Mouse (Mus musculus): Measurements from ENCODE around the gene Arhgap10. TPM values are rescaled to one million over a fixed set of nuclear protein-coding genes. Genes with fewer than 3 reads are reported as not detected.

Gene Arhgap10
- polyA plus RNA-seq, 1 experiment, result 7.2 TPM

- H3K27me3 ChIP-seq (ENCODE audit: control insufficient read depth, insufficient read depth, low read length), result no peaks in the 10 kb centered on the region
- TF ChIP-seq CTCF (IDR thresholded peaks at IDR 0.05; ENCODE audit: control insufficient read depth, insufficient read depth, insufficient replicate concordance, low read depth, low read length) (no peak), POLR2A (IDR thresholded peaks at IDR 0.05; ENCODE audit: control insufficient read depth, low read depth, low read length) (no peak)
- H3K4me3 ChIP-seq (ENCODE audit: control insufficient read depth, low read depth, low read length), result no peak overlapping the region
- no peak overlapping the region for H3K27ac ChIP-seq (ENCODE audit: control insufficient read depth, insufficient read depth, low read depth, low read length)
- no peaks in the 10 kb centered on the region for H3K36me3 ChIP-seq (ENCODE audit: control insufficient read depth, insufficient read depth, low read length)
- no peaks in the 10 kb centered on the region for H3K4me1 ChIP-seq (ENCODE audit: control insufficient read depth, insufficient read depth, low read length)
Measured at GRCm38 (mm10) chr8:77453836-77454235, 63.9 kb downstream of the Arhgap10 start.

- no peaks in the 10 kb centered on the region for H3K4me1 ChIP-seq (ENCODE audit: control insufficient read depth, insufficient read depth, low read length)
- no peak for TF ChIP-seq CTCF (IDR thresholded peaks at IDR 0.05; ENCODE audit: control insufficient read depth, insufficient read depth, insufficient replicate concordance, low read depth, low read length)
- no peak for TF ChIP-seq POLR2A (IDR thresholded peaks at IDR 0.05; ENCODE audit: control insufficient read depth, low read depth, low read length)
- H3K36me3 ChIP-seq (ENCODE audit: control insufficient read depth, insufficient read depth, low read length), result no peaks in the 10 kb centered on the region
- H3K27me3 ChIP-seq (ENCODE audit: control insufficient read depth, insufficient read depth, low read length), result no peaks in the 10 kb centered on the region
- no peak overlapping the region for H3K27ac ChIP-seq (ENCODE audit: control insufficient read depth, insufficient read depth, low read depth, low read length)
- H3K4me3 ChIP-seq (ENCODE audit: control insufficient read depth, low read depth, low read length), result no peak overlapping the region
Measured at GRCm38 (mm10) chr8:77451466-77452382, 66.0 kb downstream of the Arhgap10 start.

DNA sequence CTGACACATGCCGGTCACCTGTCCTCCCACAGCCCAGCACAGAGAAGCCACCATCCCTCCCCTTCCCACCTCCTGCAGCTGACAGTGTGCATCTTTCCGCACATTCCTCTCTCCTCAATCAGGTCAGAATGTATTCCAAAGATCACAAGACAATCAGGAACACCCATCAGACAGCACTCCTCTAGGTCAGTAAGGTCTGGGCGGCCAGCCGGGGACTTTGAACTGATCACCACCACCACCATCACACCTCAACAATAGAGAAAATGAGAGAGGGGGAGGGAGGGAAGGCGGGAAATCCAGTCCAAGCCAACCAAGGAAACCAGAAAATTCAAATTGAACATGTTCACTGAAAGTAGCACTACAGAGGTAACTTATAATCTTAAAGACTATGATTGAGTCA, 66.7 kb downstream of the Arhgap10 start:
- Histone ChIP-seq H3K4me1 (ENCODE audit: control insufficient read depth, insufficient read depth, low read length) (no peaks in the 10 kb centered on the region), H3K27me3 (ENCODE audit: control insufficient read depth, insufficient read depth, low read length) (no peaks in the 10 kb centered on the region), H3K27ac (ENCODE audit: control insufficient read depth, insufficient read depth, low read depth, low read length) (no peak overlapping the region), H3K4me3 (ENCODE audit: control insufficient read depth, low read depth, low read length) (no peak overlapping the region), H3K36me3 (ENCODE audit: control insufficient read depth, insufficient read depth, low read length) (no peaks in the 10 kb centered on the region)
- TF ChIP-seq CTCF (IDR thresholded peaks at IDR 0.05; ENCODE audit: control insufficient read depth, insufficient read depth, insufficient replicate concordance, low read depth, low read length), result no peak
- TF ChIP-seq POLR2A (IDR thresholded peaks at IDR 0.05; ENCODE audit: control insufficient read depth, low read depth, low read length), result no peak

DNA sequence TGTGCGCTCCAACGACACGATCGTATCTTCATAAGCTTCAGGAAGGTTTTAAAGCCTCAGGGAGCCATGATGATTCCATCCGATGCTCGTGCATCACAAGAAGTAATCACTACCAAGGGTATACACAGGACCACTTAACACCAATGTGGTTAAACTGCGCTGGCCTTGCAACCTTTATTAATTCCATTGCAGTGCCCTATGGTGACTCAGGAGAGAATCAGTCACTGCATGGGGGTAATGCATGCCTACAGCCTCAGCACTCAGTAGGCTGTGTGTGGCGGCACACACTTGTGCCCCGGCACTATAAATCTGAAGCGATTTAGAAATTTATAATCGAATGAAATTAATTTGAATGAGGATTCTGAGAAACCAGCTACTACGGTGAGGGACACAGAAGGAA, 71.5 kb downstream of the Arhgap10 start:
- no peaks in the 10 kb centered on the region for H3K4me1 ChIP-seq (ENCODE audit: control insufficient read depth, insufficient read depth, low read length)
- no peak overlapping the region for H3K27ac ChIP-seq (ENCODE audit: control insufficient read depth, insufficient read depth, low read depth, low read length)
- no peaks in the 10 kb centered on the region for H3K27me3 ChIP-seq (ENCODE audit: control insufficient read depth, insufficient read depth, low read length)
- no peaks in the 10 kb centered on the region for H3K36me3 ChIP-seq (ENCODE audit: control insufficient read depth, insufficient read depth, low read length)
- H3K4me3 ChIP-seq (ENCODE audit: control insufficient read depth, low read depth, low read length), result no peak overlapping the region
- TF ChIP-seq CTCF (IDR thresholded peaks at IDR 0.05; ENCODE audit: control insufficient read depth, insufficient read depth, insufficient replicate concordance, low read depth, low read length), result no peak
- TF ChIP-seq POLR2A (IDR thresholded peaks at IDR 0.05; ENCODE audit: control insufficient read depth, low read depth, low read length), result no peak

GRCm38 (mm10) chr8:77445642-77446041, 72.1 kb downstream of the Arhgap10 start:
- peaks cover 4% of the 10 kb centered on the region for H3K4me1 ChIP-seq (ENCODE audit: control insufficient read depth, insufficient read depth, low read length)
- H3K27me3 ChIP-seq (ENCODE audit: control insufficient read depth, insufficient read depth, low read length), result no peaks in the 10 kb centered on the region
- no peak overlapping the region for H3K27ac ChIP-seq (ENCODE audit: control insufficient read depth, insufficient read depth, low read depth, low read length)
- H3K36me3 ChIP-seq (ENCODE audit: control insufficient read depth, insufficient read depth, low read length), result no peaks in the 10 kb centered on the region
- H3K4me3 ChIP-seq (ENCODE audit: control insufficient read depth, low read depth, low read length), result no peak overlapping the region
- TF ChIP-seq POLR2A (IDR thresholded peaks at IDR 0.05; ENCODE audit: control insufficient read depth, low read depth, low read length) (no peak), CTCF (IDR thresholded peaks at IDR 0.05; ENCODE audit: control insufficient read depth, insufficient read depth, insufficient replicate concordance, low read depth, low read length) (no peak)

GRCm38 (mm10) chr8:77444166-77444870, 73.4 kb downstream of the Arhgap10 start:
- Histone ChIP-seq H3K4me3 (ENCODE audit: control insufficient read depth, low read depth, low read length) (no peak overlapping the region), H3K36me3 (ENCODE audit: control insufficient read depth, insufficient read depth, low read length) (no peaks in the 10 kb centered on the region), H3K27me3 (ENCODE audit: control insufficient read depth, insufficient read depth, low read length) (no peaks in the 10 kb centered on the region), H3K4me1 (ENCODE audit: control insufficient read depth, insufficient read depth, low read length) (peaks cover 6% of the 10 kb centered on the region), H3K27ac (ENCODE audit: control insufficient read depth, insufficient read depth, low read depth, low read length) (no peak overlapping the region; the same call in 1 of the 2 replicates)
- TF ChIP-seq CTCF (IDR thresholded peaks at IDR 0.05; ENCODE audit: control insufficient read depth, insufficient read depth, insufficient replicate concordance, low read depth, low read length), result no peak
- TF ChIP-seq POLR2A (IDR thresholded peaks at IDR 0.05; ENCODE audit: control insufficient read depth, low read depth, low read length), result no peak

- Histone ChIP-seq H3K27me3 (ENCODE audit: control insufficient read depth, insufficient read depth, low read length) (no peaks in the 10 kb centered on the region), H3K36me3 (ENCODE audit: control insufficient read depth, insufficient read depth, low read length) (no peaks in the 10 kb centered on the region), H3K27ac (ENCODE audit: control insufficient read depth, insufficient read depth, low read depth, low read length) (no peak overlapping the region), H3K4me3 (ENCODE audit: control insufficient read depth, low read depth, low read length) (no peak overlapping the region), H3K4me1 (ENCODE audit: control insufficient read depth, insufficient read depth, low read length) (peaks cover 6% of the 10 kb centered on the region)
- TF ChIP-seq CTCF (IDR thresholded peaks at IDR 0.05; ENCODE audit: control insufficient read depth, insufficient read depth, insufficient replicate concordance, low read depth, low read length) (no peak), POLR2A (IDR thresholded peaks at IDR 0.05; ENCODE audit: control insufficient read depth, low read depth, low read length) (no peak)
Measured at GRCm38 (mm10) chr8:77442452-77442851, 75.3 kb downstream of the Arhgap10 start.
